Mouse (Mus musculus) spleen, embryonic (tissue): ENCODE measurements at regions not wholly inside any gene's neighbourhood (a gene's known extent, or its start where the extent isn't known, plus 50 kb on each side); places are given as distances from the start of the nearest gene placed in this dataset.
"Not testable (repeated sequence)": the region's sequence is repeated elsewhere in the genome, so short reads cannot be mapped to it uniquely, and the experiment has no call there.

Experiments used
- CTCF ChIA-PET: fragments of 350-600 bp; sonication (Branson Sonifier 250); formaldehyde crosslinking; loops from one replicate; lab custom pipeline; 2022; lab: Charles Lee

- CTCF ChIA-PET, result interaction anchor here (0.7 kb wide), 1 partner anchor 80 kb away, joined by 3 read pairs; no protein-coding TSS in a partner anchor
Measured at GRCm38 (mm10) chr16:80893761-80894160, 306.7 kb upstream of the Ncam2 start.

- CTCF ChIA-PET, result no interaction called here
Measured at GRCm38 (mm10) chr16:80920711-80921279, 279.7 kb upstream of the Ncam2 start.

GRCm38 (mm10) chr16:80931017-80931416 lies 269.5 kb upstream of the Ncam2 start:
- CTCF ChIA-PET, result no interaction called here

GRCm38 (mm10) chr16:80931477-80931876 lies 269.0 kb upstream of the Ncam2 start:
- CTCF ChIA-PET, result no interaction called here

- CTCF ChIA-PET, result no interaction called here
Measured at GRCm38 (mm10) chr16:80935741-80936140, 264.8 kb upstream of the Ncam2 start.

GRCm38 (mm10) chr16:80962141-80962540 lies 238.4 kb upstream of the Ncam2 start:
- CTCF ChIA-PET, result no interaction called here

- CTCF ChIA-PET, result no interaction called here
Measured at GRCm38 (mm10) chr16:80981573-80982105, 218.9 kb upstream of the Ncam2 start.

- CTCF ChIA-PET, result no interaction called here
Measured at GRCm38 (mm10) chr16:80987816-80988215, 212.7 kb upstream of the Ncam2 start.

- CTCF ChIA-PET, result not testable (repeated sequence)
Measured at GRCm38 (mm10) chr16:81036831-81037230, 163.7 kb upstream of the Ncam2 start.

- CTCF ChIA-PET, result no interaction called here
Measured at GRCm38 (mm10) chr16:81041262-81041661, 159.2 kb upstream of the Ncam2 start.

- CTCF ChIA-PET, result no interaction called here
Measured at GRCm38 (mm10) chr16:81045686-81046085, 154.8 kb upstream of the Ncam2 start.

GRCm38 (mm10) chr16:81068330-81068729 lies 132.2 kb upstream of the Ncam2 start:
- CTCF ChIA-PET, result no interaction called here
